Mouse (Mus musculus): Measurements from ENCODE around the gene Itga1.

Itga1 gene

GRCm38 (mm10) chr13:115101355-115102191, at the start of gene Itga1, which contains the start of gene Gm49395:
Gene Itga1, minus strand, starts transcription at chr13:115101964.
Gene Gm49395, minus strand, starts transcription at chr13:115101921.
- WGBS = under 1% methylated on average over 39 of the region's 39 CpGs

DNA sequence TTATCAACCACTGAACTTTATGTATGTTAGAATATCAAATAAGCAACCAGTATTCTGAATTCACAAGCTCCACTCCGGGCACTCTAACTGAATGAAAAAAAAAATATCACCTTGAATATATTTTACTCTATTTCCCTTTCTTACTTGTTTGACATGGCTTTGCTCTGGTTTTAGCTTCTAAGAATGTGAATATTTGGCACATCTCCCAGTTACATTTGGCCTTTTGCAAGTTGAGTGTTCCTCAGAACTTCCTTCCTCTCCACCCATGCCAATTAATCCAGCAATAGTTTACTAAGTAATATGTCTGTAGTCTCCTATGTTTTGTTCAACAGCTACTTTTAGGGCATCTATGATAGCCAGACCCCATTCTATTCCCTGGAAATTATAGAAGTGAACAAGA, 48.8 kb upstream of the Itga1 start:
- 85% methylated on average over 1 of the region's 1 CpGs for WGBS

- 92% methylated on average over 6 of the region's 6 CpGs for WGBS
Measured at GRCm38 (mm10) chr13:115149849-115150248, 48.1 kb upstream of the Itga1 start.

DNA sequence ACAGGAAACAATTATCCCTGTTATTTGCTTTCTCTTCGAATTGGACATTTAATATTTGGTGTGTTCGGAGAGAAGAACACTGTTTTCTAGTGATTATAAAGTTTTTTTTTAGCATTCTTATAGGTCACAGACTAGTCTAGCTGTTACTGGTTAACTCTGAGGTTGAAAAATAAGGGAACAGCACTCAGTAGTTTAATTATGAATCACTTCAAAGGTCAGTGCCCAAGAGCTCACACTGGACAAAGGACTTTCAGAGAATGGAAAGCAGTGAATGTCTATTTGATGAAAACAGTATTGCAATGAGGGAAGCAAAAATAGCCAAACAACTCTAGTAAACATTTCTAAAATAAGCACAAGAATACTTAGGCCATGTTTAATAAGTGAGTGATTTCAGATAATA, 41.8 kb upstream of the Itga1 start:
- 86% methylated on average over 2 of the region's 2 CpGs for WGBS

- WGBS = 95% methylated on average over 3 of the region's 3 CpGs
Measured at GRCm38 (mm10) chr13:115142066-115142465, 40.3 kb upstream of the Itga1 start.

- WGBS = 90% methylated on average over 7 of the region's 7 CpGs
Measured at GRCm38 (mm10) chr13:115138513-115138912, 36.7 kb upstream of the Itga1 start.

GRCm38 (mm10) chr13:115136761-115137160, 35.0 kb upstream of the Itga1 start:
- 83% methylated on average over 3 of the region's 3 CpGs for WGBS

DNA sequence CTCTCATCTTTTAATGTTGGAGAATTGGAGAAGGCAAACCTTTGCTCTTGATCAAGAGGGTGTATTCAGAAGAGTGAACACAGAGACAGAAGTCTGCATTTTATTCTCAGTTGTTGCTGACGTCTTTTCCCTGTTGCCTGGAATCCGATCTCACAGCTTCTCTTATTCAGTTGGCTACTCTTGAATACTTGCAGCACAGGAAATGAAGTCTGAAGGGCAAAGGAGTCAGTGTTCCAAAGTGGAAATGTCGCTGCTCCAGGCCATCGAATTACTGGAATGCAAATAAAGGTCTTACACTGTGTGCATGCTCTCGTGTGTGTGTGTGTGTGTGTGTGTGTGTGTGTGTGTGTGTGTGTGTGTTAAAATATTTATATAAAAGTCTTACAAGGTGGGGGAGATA, 30.7 kb upstream of the Itga1 start:
- WGBS = 36% methylated on average over 5 of the region's 5 CpGs

DNA sequence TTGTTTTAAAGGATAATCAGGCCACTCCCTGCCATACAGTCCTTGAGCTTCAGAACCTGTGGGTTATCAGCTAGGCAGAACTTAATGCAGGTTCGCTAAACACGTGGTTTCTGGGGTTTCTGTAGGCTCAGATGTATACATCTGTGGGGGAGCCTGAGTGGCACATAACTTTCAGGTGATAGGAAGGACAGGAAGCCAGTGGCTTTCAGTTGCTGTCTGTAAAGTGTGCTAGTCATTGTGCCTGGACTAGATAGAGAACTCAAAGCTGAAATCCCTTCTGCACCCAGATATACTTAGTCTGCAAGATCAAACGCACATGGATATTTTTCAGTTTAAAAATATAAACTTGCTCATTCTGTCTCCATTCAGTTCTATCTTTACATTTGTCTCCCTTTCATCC, 29.6 kb upstream of the Itga1 start:
- WGBS = 56% methylated on average over 3 of the region's 3 CpGs

GRCm38 (mm10) chr13:115130035-115130434, 28.3 kb upstream of the Itga1 start:
- 84% methylated on average over 2 of the region's 2 CpGs for WGBS

DNA sequence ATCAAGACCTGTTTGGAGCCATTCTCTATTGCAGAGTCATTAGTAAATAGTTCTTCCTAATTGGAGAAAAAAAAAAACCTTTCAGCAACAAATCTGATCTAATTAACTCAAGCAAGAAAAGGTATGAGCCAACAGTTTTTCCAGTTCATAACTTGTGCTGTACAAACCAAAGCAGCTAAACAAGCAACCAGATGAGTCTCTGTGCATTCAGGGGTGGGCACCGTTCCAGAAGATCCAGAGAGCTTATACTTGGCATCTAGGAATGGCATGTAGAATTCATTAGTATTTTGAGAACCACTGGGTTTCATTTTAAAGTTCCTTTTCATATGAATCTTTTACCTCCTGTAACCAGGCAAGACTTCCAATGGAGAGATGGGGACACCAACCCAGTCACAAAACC, 26.1 kb upstream of the Itga1 start:
- 48% methylated on average over 1 of the region's 1 CpGs for WGBS

- 99% methylated on average over 2 of the region's 2 CpGs for WGBS
Measured at GRCm38 (mm10) chr13:115126534-115126933, 24.8 kb upstream of the Itga1 start.

DNA sequence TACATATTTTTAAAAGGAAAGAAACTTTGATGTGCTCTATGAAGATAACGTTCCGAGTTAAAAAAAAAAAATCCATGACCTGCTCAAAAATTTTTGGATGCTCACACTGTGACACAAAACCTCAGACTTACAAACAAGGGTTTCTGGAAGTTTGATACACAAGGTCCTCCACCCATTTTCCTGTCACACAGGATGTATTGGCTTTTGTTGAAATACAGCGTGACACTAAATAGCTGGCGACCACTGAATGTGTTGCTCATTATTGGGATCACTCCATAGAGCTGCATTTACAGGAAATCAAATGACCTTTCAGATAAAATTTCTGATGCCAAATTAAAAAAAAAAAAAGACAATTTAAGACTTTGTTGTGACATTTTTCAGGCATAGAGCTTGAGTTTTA, 23.4 kb upstream of the Itga1 start:
- 70% methylated on average over 4 of the region's 4 CpGs for WGBS

GRCm38 (mm10) chr13:115124521-115124920, 22.8 kb upstream of the Itga1 start:
- whole genome bisulfite sequencing = 79% methylated on average over 1 of the region's 1 CpGs

DNA sequence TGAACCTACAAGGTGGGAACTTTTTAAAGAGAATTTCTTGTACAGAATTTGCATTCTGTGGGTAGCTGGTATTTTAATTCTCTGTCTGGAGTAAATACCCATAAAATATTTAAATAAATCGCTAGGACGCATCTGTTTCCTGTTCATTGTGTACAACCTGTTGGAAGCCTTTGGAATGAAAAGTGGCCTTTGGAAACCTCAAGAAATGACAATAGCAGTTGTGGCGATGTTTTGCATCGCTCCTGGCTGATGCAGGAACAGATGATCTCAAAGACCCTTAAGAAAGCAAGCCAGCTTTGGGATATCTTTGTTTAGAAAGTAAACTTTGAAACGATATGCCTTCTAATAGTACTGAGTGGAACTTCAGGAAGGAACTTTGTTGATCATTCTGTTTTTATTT, 17.0 kb upstream of the Itga1 start:
- 57% methylated on average over 5 of the region's 5 CpGs for WGBS

DNA sequence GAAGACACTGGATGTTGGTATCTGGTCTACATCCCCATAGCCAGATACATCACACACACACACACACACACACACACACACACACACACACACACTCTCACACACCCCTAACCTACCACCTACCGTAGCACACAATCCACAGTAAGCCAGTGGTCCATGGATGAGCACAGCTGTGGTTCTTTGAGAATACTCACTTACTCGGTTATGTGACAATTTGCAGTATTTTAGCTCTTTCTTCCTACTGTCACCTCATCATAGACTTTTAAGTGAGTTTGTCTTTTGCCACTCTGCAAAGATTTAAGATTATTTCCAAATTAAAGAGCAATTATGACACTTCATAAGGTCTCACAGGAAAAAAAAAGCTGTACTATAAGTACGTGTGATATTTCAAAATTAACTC, 16.4 kb upstream of the Itga1 start:
- 83% methylated on average over 3 of the region's 3 CpGs for WGBS

DNA sequence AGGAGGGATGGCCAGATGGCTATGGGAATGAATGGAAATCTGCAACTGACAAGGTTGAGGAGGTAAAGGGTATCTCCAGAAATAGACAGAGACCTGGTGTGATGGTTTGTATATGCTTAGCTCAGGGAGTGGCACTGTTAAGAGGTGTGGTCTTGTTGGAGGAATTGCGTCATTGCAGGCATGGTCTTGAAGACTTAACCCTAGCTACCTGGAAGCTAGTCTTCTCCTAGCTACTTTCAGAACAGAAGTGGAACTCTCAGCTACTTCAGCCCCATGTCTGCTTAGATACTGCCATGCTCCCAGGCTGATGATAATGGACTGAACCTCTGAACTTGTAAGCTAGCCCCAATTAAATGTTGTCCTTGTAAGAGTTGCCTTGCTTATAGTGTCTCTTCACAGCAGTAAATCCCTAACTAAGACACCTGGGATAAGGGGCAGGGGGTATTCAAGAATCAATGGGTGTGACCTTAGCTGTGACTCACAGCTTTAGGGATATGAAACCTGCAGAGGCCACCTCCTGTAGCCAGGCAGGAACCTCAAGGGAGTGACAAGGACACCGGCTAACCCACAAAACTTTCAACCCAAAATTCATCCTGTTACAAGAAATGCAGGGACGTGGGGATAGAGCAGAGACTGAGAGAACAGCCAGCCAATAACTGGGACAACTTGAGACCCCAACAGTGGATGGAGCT, 15.3 kb upstream of the Itga1 start:
- 88% methylated on average over 3 of the region's 3 CpGs for WGBS

- 93% methylated on average over 4 of the region's 4 CpGs for WGBS
Measured at GRCm38 (mm10) chr13:115109628-115110027, 7.9 kb upstream of the Itga1 start.

GRCm38 (mm10) chr13:115107436-115107835, 5.7 kb upstream of the Itga1 start:
- 88% methylated on average over 8 of the region's 8 CpGs for WGBS

DNA sequence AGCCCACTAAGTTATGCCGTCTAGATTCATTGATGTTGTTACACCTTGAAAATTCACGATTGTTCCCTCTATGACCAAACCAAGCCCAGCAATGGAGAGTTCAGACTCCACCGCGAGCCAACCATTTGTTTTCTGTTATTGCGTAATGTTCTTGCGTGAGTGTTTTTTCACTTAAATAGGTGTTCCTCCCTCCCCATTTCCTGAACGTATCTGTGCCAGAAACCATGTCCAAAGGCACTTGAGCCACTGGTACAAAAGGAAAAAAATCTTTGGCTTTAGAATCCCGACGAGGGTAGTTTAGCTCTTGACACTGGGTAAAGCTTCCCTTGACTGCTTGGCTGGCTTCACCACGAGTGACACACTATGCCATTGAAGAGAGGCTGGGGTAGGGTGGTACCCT, 4.4 kb upstream of the Itga1 start:
- WGBS = 74% methylated on average over 10 of the region's 10 CpGs

DNA sequence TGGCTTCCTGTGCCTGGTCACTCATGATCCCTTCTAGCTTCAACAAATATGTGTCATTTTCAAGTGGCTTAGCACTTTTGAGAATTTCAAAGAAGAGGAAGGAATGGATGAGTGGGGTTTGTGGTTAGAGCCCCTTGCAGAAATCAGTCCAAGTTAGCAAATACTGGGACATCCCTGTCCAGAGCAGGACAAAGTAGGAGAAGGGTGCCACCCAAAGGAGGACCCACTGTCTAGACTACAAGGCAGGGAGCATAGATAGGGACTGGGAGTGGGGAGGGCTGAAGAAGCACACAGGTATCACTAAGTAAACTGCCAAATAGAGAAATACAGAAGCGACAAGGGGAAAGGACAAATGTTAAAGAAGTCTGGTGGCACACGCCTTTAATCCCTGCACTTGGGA, 990 bp upstream of the Itga1 start:
- WGBS = 88% methylated on average over 2 of the region's 2 CpGs

GRCm38 (mm10) chr13:115100381-115101177, 1.2 kb downstream of the Itga1 start:
- 35% methylated on average over 11 of the region's 11 CpGs for WGBS
